ENCODE assay signal across 20 mouse cellular contexts in genomic region chr2:120059466-120059865, GRCm38 (mm10). TPM values are rescaled to one million over a fixed set of nuclear protein-coding genes. Genes with fewer than 3 reads are reported as not detected.
DNase-seq lines count a peak whose midpoint lies in the region; ATAC-seq and TF ChIP-seq lines count a peak whose summit lies in the region.
"Had no signal": no experiment of that assay in that cellular context is flagged by ENCODE, and none has a peak within 500 bp of the region (broad histone marks: within the 10 kb centered on the region; RNA-seq: fewer than 3 reads in every experiment).

No protein-coding gene starts in this region.

- H3K9me3 ChIP-seq in embryonic facial prominence, embryonic 13.5 days: no peaks in the 10 kb centered on the region
- H3K9me3 ChIP-seq in lung, postnatal 0 days (ENCODE audit: low read length): no peaks in the 10 kb centered on the region
- H3K9me3 ChIP-seq: embryonic facial prominence, embryonic 12.5 days; forebrain, embryonic 13.5 days; heart, embryonic 15.5 days; hindbrain, embryonic 15.5 days had no signal

- TF ChIP-seq EP300 in lung, postnatal 0 days (IDR thresholded peaks at IDR 0.05): no peak

- H3K36me3 ChIP-seq in embryonic facial prominence, embryonic 13.5 days: no peaks in the 10 kb centered on the region
- H3K36me3 ChIP-seq in lung, postnatal 0 days (ENCODE audit: insufficient read depth, low read length): no peaks in the 10 kb centered on the region
- H3K36me3 ChIP-seq: embryonic facial prominence, embryonic 12.5 days; heart, embryonic 15.5 days; hindbrain, embryonic 15.5 days had no signal

- 0 out of 2 replicates have a peak overlapping the region, but pooled peaks have one; percentile 34 for H3K27ac ChIP-seq in embryonic facial prominence, embryonic 13.5 days
- H3K27ac ChIP-seq in lung, postnatal 0 days (ENCODE audit: low read length): 0 out of 2 replicates have a peak overlapping the region, but pooled peaks have one; percentile 43
- H3K27ac ChIP-seq: embryonic facial prominence, embryonic 12.5 days; forebrain, embryonic 13.5 days; heart, embryonic 15.5 days; hindbrain, embryonic 15.5 days had no signal

- intact Hi-C loops in left cerebral cortex, postnatal 14 days (cut with DNase I): no loop called here
- intact Hi-C loops in heart, postnatal 10 days (cut with DNase I): no loop called here

- no peaks in the 10 kb centered on the region for H3K27me3 ChIP-seq in embryonic facial prominence, embryonic 13.5 days
- H3K27me3 ChIP-seq in lung, postnatal 0 days (replicated peaks; ENCODE audit: insufficient read depth, low read length): no peaks in the 10 kb centered on the region
- H3K27me3 ChIP-seq: embryonic facial prominence, embryonic 12.5 days; forebrain, embryonic 13.5 days; hindbrain, embryonic 15.5 days had no signal

- TF ChIP-seq CTCF in lung, postnatal 0 days (IDR thresholded peaks at IDR 0.05): no peak

- no peak overlapping the region for H3K4me2 ChIP-seq in embryonic facial prominence, embryonic 13.5 days
- H3K4me2 ChIP-seq in lung, postnatal 0 days (replicated peaks; ENCODE audit: low read depth, low read length): no peak overlapping the region
- H3K4me2 ChIP-seq: embryonic facial prominence, embryonic 12.5 days; forebrain, embryonic 13.5 days; heart, embryonic 11.5 days; heart, embryonic 15.5 days; hindbrain, embryonic 15.5 days had no signal

- peak; percentile 54 to 60 for DNase-seq in lung, adult 18-20 months
- DNase-seq in lung, postnatal 14 days: no peak
- peak; percentile 62 for DNase-seq in lung, postnatal 0 days (ENCODE audit: low spot score)
- no peak for DNase-seq in left cerebral cortex, postnatal 14 days (ENCODE audit: low spot score in 2 of 2)
- no peak for DNase-seq in heart, postnatal 10 days
- DNase-seq: adrenal gland, adult 8-10 months; cerebellum, adult 11 months; cerebellum, adult 8-10 months; cerebellum, postnatal 14 days; embryo, embryonic 11 days; forebrain, postnatal 0 days; gastrocnemius, postnatal 36 days; heart, postnatal 36 days had no signal

- no peak overlapping the region for H3K4me3 ChIP-seq in embryonic facial prominence, embryonic 13.5 days
- no peak overlapping the region for H3K4me3 ChIP-seq in lung, postnatal 0 days (ENCODE audit: low read depth, low read length)
- H3K4me3 ChIP-seq: embryonic facial prominence, embryonic 12.5 days; forebrain, embryonic 13.5 days; heart, embryonic 15.5 days; hindbrain, embryonic 15.5 days had no signal

- H3K9ac ChIP-seq in embryonic facial prominence, embryonic 13.5 days: no peak overlapping the region
- H3K9ac ChIP-seq in lung, postnatal 0 days (replicated peaks; ENCODE audit: low read depth): no peak overlapping the region
- H3K9ac ChIP-seq: embryonic facial prominence, embryonic 12.5 days; forebrain, embryonic 13.5 days; forebrain, postnatal 0 days; heart, embryonic 15.5 days; hindbrain, embryonic 15.5 days had no signal

- peaks cover 14% of the 10 kb centered on the region for H3K4me1 ChIP-seq in embryonic facial prominence, embryonic 13.5 days
- peaks cover 7% of the 10 kb centered on the region; the same call in 1 of the 2 replicates for H3K4me1 ChIP-seq in lung, postnatal 0 days (ENCODE audit: insufficient read depth, low read depth, low read length)
- H3K4me1 ChIP-seq: embryonic facial prominence, embryonic 12.5 days; forebrain, embryonic 13.5 days; hindbrain, embryonic 15.5 days had no signal

- 71% methylated on average over 3 of the region's 3 CpGs for WGBS in embryonic facial prominence, embryonic 13.5 days
- WGBS in lung, postnatal 0 days: 46% methylated on average over 3 of the region's 3 CpGs

- ATAC-seq in embryonic facial prominence, embryonic 13.5 days (ENCODE audit: insufficient number of reproducible peaks, insufficient read depth, low FRiP score, low TSS enrichment, low read depth): no peak
- ATAC-seq in lung, postnatal 0 days: peak; percentile 61
- ATAC-seq in erythroid progenitor cell, adult 5-6 weeks (replicated peaks; ENCODE audit: low FRiP score, poor library complexity, severe bottlenecking): no peak
- ATAC-seq: forebrain, embryonic 13.5 days; forebrain, postnatal 0 days had no signal

RNA-seq across cellular contexts. Expression of gene Pla2g4b, which starts 26.2 kb away (rescaled TPM):
- 1.8 and 2.6 TPM in 2 replicates for polyA plus RNA-seq in embryonic facial prominence, embryonic 13.5 days (2015; fragmentation: Nextera tagmentation; extraction: Ambion mirVana)
- polyA plus RNA-seq in lung, postnatal 0 days (2015; fragmentation: Nextera tagmentation; extraction: Ambion mirVana): 0.18 and 0.92 TPM in 2 replicates
- total RNA-seq in erythroid progenitor cell, adult 5-6 weeks (2015; ENCODE audit: low replicate concordance): 2.9 TPM in 1 of 2 replicates, not detected in the other
- total RNA-seq in erythroid progenitor cell, adult 5-6 weeks (2017; ENCODE audit: low replicate concordance): not detected in 2 replicates
- total RNA-seq in left cerebral cortex, postnatal 14 days (2021): 1 to 10 TPM; 2.4 to 4.2 TPM
- total RNA-seq in heart, postnatal 10 days (2021): 1 to 10 TPM; 1.7 to 1.8 TPM

RNA-seq across cellular contexts. Expression of gene Gm28042, which starts 32.2 kb away (rescaled TPM):
- polyA plus RNA-seq in embryonic facial prominence, embryonic 13.5 days (2015; fragmentation: Nextera tagmentation; extraction: Ambion mirVana): 5.2 and 5.4 TPM in 2 replicates
- 0.69 and 0.70 TPM in 2 replicates for polyA plus RNA-seq in lung, postnatal 0 days (2015; fragmentation: Nextera tagmentation; extraction: Ambion mirVana)
- not detected in 2 replicates for total RNA-seq in erythroid progenitor cell, adult 5-6 weeks (2015; ENCODE audit: low replicate concordance)
- total RNA-seq in erythroid progenitor cell, adult 5-6 weeks (2017; ENCODE audit: low replicate concordance): not detected in 2 replicates
- total RNA-seq in left cerebral cortex, postnatal 14 days (2021): 1 to 10 TPM; 1.0 to 1.2 TPM
- under 1 TPM; 0.74 to 0.93 TPM for total RNA-seq in heart, postnatal 10 days (2021)

RNA-seq across cellular contexts. Expression of gene Jmjd7, which starts 32.2 kb away (rescaled TPM):
- polyA plus RNA-seq in embryonic facial prominence, embryonic 13.5 days (2015; fragmentation: Nextera tagmentation; extraction: Ambion mirVana): 20.4 and 24.3 TPM in 2 replicates
- 18.1 and 22.6 TPM in 2 replicates for polyA plus RNA-seq in lung, postnatal 0 days (2015; fragmentation: Nextera tagmentation; extraction: Ambion mirVana)
- 1.4 TPM in 1 of 2 replicates, not detected in the other for total RNA-seq in erythroid progenitor cell, adult 5-6 weeks (2015; ENCODE audit: low replicate concordance)
- 0.64 TPM in 1 of 2 replicates, not detected in the other for total RNA-seq in erythroid progenitor cell, adult 5-6 weeks (2017; ENCODE audit: low replicate concordance)
- total RNA-seq in left cerebral cortex, postnatal 14 days (2021): 1 to 10 TPM; 4.0 to 5.0 TPM
- 10 to 100 TPM; 10.8 to 11.4 TPM for total RNA-seq in heart, postnatal 10 days (2021)

Comparison
In these comparisons a context has a peak if more than half of its experiments do, and no peak if none do; other contexts are left out.
1. DNase-seq: peak in lung, adult 18-20 months (2 of 2) and lung, postnatal 0 days (single experiment); none in lung, postnatal 14 days (single experiment), left cerebral cortex, postnatal 14 days (0 of 2) and heart, postnatal 10 days (0 of 2).